Mouse (Mus musculus) cerebellum, adult (tissue): ENCODE results near the gene Adam10.
A peak's percentile ranks its signal among the peaks of the same experiment; 100 is the strongest.

Experiments
- ATAC-seq: cut with Nextera tagmentation; 2 replicates; pipeline ENCODE4 v1.9.2; 2017; ENCODE audit warnings: mild to moderate bottlenecking, moderate library complexity, mixed read lengths; ENCODE audit not compliant: insufficient number of reproducible peaks, low FRiP score, low TSS enrichment

Adam10 gene

GRCm38 (mm10) chr9:70760974-70761373 is 82.2 kb downstream of the Adam10 start:
- no peak for ATAC-seq

DNA sequence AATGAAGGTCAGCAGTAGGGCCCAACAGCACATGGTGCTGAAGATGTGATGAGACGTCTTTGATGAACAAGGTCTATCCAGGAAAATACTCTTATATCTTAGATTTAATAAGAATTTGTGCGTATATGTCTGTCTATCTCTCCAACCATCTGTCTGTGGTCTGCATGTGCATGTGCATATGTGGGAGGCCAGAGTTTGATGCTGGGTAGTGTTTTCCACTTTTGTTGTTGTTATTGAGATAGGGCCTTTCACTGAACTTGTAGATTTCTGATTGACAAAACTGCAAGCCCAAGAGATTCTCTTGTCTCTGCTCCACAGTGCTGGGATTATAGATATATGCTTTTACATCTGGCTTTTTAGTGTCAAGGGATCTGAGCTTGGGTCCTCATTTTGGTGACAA is 96.7 kb downstream of the Adam10 start:
- ATAC-seq = no peak

GRCm38 (mm10) chr9:70782191-70782590 is 103.4 kb downstream of the Adam10 start:
- peak; percentile 66; the same call in 1 of the 2 replicates for ATAC-seq

GRCm38 (mm10) chr9:70788705-70789104 is 109.9 kb downstream of the Adam10 start:
- ATAC-seq = no peak

DNA sequence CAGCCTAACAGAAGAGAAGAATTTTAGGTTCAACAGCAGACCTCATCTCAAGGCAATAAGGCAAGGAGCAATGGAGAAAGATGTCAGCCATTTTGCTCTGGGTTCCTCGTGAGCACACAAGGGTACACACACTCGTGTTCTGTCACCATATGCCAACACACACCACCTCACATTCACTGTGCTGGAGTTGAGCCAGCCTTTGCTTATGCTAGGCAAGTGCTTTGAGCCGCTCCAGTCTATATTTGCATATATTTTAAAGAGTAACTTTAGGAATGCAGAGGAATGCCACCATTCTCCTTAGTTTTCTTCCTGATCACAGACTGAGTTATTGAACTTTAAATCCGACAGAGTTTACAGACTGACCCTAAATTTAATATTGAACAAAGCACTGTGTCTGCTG is 111.8 kb downstream of the Adam10 start:
- ATAC-seq = no peak

GRCm38 (mm10) chr9:70794643-70795438 is 116.0 kb downstream of the Adam10 start:
- ATAC-seq = no peak

DNA sequence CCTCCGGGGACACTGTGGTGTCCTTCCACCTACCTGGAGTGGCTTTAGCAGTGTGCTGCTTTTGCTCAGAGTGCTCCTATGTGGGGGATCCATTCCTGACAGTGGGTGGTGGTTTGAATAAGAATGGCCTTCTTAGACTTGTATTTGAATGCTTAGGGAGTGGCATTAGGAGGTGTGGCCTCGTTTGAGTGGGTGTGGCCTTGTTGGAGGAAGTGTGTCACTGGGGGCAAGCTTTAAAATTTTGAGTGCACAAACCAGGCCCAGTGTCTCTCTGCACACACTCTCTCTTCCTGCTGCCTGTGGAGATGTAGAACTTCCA is 116.6 kb downstream of the Adam10 start:
- no peak for ATAC-seq

DNA sequence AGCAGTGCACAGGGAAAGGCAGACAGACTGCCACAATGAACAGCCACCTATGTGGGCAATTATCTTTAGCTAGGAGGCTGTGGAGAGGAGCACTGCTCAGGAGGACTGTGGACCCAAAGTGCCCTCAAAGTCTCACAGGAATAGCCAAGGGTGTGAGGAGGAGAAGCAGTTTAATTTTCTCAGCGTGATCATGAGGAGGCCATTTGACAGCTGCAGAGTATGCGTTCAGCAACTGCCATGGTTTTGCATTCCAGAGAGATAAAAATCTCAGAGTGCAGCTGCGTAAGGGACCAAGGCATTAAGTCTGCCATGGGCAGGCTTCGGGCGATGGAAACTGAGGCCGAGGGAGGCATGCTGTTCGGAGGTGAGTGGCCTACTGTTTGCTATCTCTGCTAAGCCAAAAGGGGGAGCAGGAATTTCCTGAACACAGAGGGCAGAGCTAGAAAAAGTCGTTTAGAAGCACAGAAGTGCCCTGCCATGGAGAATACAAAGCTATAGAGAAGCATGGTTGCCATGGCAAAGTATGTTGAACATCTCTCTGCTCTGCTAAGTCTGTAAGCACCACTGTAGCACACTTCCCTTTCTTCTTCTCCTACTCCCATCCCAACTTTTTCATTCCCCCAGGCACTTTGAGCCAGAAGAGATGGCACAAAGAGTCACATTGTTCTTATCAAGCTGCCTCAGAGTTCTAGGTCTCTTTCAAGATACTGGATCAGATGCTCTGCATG is 122.0 kb downstream of the Adam10 start:
- ATAC-seq = no peak

DNA sequence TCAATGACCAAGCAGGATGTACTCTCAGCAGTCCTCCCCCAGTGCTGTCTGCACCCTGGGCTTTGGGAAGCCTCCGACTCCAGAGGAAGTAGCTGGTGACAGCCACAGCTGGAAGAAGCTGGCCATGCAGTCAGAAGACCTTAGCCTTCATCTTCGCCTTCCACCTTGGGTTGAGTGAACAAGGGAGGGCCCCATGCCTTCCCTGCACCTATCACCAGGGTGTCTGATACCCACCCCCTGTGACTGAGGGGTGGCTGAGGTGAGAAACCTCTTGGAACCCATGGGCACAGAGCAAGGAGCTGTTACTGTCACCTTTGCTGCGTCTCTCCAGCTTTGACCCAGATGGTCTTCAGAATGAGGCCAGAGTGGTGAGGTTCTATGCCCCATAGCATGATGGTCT is 123.0 kb downstream of the Adam10 start:
- ATAC-seq = no peak

GRCm38 (mm10) chr9:70802816-70803215 is 124.0 kb downstream of the Adam10 start:
- ATAC-seq = no peak

DNA sequence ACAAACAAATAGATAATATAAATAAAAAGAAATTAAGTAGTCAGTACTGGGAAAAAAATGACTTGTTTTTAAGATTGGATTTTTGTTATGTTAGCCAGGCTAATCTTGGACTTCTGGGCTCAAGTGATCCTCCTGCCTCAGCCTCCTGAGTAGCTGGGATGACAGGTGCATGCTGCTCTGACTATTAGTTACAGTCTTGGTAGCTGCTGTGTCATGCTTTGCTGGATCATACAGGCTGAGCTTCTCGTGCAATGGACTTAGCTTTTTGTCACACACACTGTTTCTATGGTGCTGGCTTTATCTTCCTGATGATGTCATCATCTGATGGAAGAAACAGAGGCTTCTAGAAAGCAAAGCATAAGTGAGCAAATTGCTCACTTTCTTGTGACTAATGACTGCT is 127.3 kb downstream of the Adam10 start:
- ATAC-seq = no peak

- no peak for ATAC-seq
Measured at GRCm38 (mm10) chr9:70807714-70808113, 128.9 kb downstream of the Adam10 start.

- no peak for ATAC-seq
Measured at GRCm38 (mm10) chr9:70812551-70812950, 133.8 kb downstream of the Adam10 start.

GRCm38 (mm10) chr9:70816701-70817305 is 138.0 kb downstream of the Adam10 start:
- ATAC-seq = no peak

DNA sequence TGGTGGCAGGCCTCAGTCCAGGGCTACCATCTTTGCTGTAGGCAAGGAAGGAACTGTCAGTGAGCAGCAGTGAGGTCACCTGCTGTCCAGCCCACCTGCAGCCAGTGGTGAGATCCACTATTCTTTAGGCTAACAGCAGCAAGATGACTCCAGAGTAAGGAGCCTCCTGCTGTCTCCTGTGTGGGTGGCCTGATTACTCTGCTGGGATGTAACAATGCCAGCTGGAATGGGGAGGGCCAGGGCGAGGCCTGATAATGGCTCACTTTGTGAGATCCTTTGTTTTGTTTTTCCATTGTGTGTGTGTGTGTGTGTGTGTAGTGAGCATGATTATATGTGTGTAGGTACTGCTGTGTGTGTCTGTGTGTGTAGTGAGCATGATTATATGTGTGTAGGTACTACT is 138.6 kb downstream of the Adam10 start:
- ATAC-seq = no peak

- ATAC-seq = no peak
Measured at GRCm38 (mm10) chr9:70818739-70819138, 139.9 kb downstream of the Adam10 start.

DNA sequence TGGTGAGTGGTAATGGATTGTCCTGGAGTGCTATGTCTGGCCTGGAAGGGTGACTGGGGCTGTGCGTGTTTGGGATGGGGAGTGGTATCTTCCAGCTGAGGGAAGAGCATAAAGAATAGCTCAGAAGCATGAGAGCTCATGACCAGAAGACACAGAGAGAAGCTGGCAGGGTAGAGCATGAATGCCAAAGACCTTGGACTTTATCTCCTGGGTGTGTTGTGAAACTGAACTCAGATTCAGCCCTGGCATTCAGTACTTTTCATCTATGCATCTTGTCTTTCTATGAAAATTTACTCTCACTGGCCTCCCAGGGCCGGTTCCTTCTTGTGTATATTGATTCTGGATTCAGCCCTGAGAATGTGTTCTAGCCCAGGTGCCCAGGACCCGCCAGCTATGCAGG is 145.3 kb downstream of the Adam10 start:
- ATAC-seq = no peak

DNA sequence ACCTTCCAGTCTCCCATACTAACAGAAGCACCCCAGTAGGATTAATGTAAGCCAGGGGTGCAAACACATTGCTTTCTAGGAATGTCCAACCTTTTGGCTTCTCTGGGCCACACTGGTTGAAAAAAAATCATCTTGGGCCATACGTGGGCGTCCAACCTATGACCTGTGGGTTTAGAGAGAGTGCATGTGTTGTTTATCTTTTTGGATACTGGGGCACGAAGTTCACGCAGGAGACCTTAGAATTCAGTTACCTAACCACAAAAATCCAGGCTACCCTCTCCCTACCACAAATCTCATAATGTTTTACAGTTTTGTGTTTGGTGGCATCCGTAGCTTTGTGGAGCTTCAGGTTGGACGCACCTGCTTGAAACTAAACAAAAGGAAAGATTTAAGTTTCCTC is 149.1 kb downstream of the Adam10 start:
- no peak for ATAC-seq
